Mouse (Mus musculus) brain, embryonic 14.5 days (tissue): Measurements from ENCODE around the gene Eno3.

Experiments
- CTCF ChIP-seq: fragments of 200-500 bp; IDR thresholded peaks from 2 replicates; pipeline ENCODE4 v1.5.1; 2012; ENCODE audit warnings: inconsistent platforms, mild to moderate bottlenecking, moderate library complexity, borderline replicate concordance; ENCODE audit not compliant: insufficient read depth, insufficient read length; ENCODE audit errors: extremely low read depth
- POLR2A ChIP-seq: fragments of 200-500 bp; IDR thresholded peaks from 2 replicates; pipeline ENCODE4 v1.6.1; 2012; ENCODE audit warnings: mild to moderate bottlenecking, inconsistent platforms, borderline replicate concordance; ENCODE audit not compliant: poor library complexity, insufficient read depth, insufficient read length, severe bottlenecking; ENCODE audit errors: extremely low read depth

DNA sequence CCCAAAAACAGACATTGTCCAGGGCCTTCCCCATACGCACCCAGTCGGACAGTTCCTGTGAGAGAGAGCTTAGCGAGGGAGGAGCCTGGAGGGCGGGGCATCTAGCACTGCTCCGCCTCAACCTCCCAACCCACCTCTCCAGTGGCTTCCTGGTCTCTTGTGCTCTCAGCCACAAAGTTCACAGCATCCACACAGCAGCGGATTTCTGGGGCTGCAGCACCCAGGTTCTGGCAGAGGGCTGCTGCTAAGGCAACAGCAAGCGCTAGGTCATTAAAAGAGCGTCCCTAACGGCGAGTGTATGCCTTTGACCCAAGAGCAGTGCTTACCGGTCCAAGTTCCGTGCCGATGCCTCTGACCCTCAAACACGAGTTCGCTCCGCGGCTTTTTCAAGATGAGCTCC, 41.9 kb upstream of the Eno3 start:
- TF ChIP-seq CTCF (0 out of 2 replicates have a peak, but pooled peaks have one; percentile 4), POLR2A (no peak)
